Mouse (Mus musculus) MEL (cell line): ENCODE measurements at regions not wholly inside any gene's neighbourhood (a gene's known extent, or its start where the extent isn't known, plus 50 kb on each side); places are given as distances from the start of the nearest gene placed in this dataset.

ENCODE experiments used
- CTCF ChIP-seq, 3 experiments: IDR thresholded peaks in 2 of 3; conservative IDR thresholded peaks in 1 of 3; 2 replicates each; pipeline ENCODE4 v1.5.1; 2011 to 2012; ENCODE audit warnings: low read length in 3 of 3, low read depth in 2 of 3, mild to moderate bottlenecking in 2 of 3, improper control_type of control experiment in 1 of 3, inconsistent platforms in 1 of 3, mixed read lengths in 1 of 3, moderate library complexity in 1 of 3; ENCODE audit not compliant: control insufficient read depth in 1 of 3, insufficient read depth in 1 of 3, poor library complexity in 1 of 3, severe bottlenecking in 1 of 3
- ELF1 ChIP-seq: IDR thresholded peaks from 2 replicates; pipeline ENCODE4 v1.6.1; 2014; ENCODE audit warnings: low read depth, mild to moderate bottlenecking, inconsistent platforms, low read length, improper control_type of control experiment, moderate library complexity
- EP300 ChIP-seq, 2 experiments: IDR thresholded peaks; 2 replicates each; pipeline ENCODE4 v1.6.1; 2011; ENCODE audit warnings: improper control_type of control experiment in 2 of 2, low read length in 2 of 2, low read depth in 1 of 2, mild to moderate bottlenecking in 1 of 2
- GATA1 ChIP-seq: IDR thresholded peaks from 2 replicates; pipeline ENCODE4 v1.6.1; 2011; ENCODE audit warnings: low read depth, low read length, improper control_type of control experiment
- KAT2A ChIP-seq: conservative IDR thresholded peaks from 2 replicates; pipeline ENCODE4 v1.6.1; 2012; ENCODE audit warnings: low read depth, low read length, improper control_type of control experiment, inconsistent platforms
- MAZ ChIP-seq: IDR thresholded peaks from 2 replicates; pipeline ENCODE4 v1.6.1; 2012; ENCODE audit warnings: low read depth, mild to moderate bottlenecking, inconsistent platforms, low read length, improper control_type of control experiment
- POLR2A ChIP-seq, 2 experiments: IDR thresholded peaks; 2 replicates each; pipeline ENCODE4 v1.6.1; 2011 to 2012; ENCODE audit warnings: low read length in 2 of 2, mild to moderate bottlenecking in 2 of 2, control low read depth in 1 of 2, improper control_type of control experiment in 1 of 2, low read depth in 1 of 2, moderate library complexity in 1 of 2; ENCODE audit not compliant: control insufficient read depth in 1 of 2, insufficient read depth in 1 of 2, poor library complexity in 1 of 2
- POLR2AphosphoS5 ChIP-seq: IDR thresholded peaks from 2 replicates; pipeline ENCODE4 v1.6.1; 2012; ENCODE audit warnings: low read depth, borderline replicate concordance, mild to moderate bottlenecking, inconsistent platforms, low read length, moderate library complexity, mixed read lengths
- UBTF ChIP-seq: IDR thresholded peaks from 2 replicates; pipeline ENCODE4 v1.6.1; 2012; ENCODE audit warnings: low read depth, mild to moderate bottlenecking, inconsistent platforms, low read length, improper control_type of control experiment, moderate library complexity, borderline replicate concordance; ENCODE audit not compliant: insufficient read depth
- USF1 ChIP-seq: IDR thresholded peaks from 2 replicates; pipeline ENCODE4 v1.6.1; 2014; ENCODE audit warnings: low read depth, mild to moderate bottlenecking, inconsistent platforms, low read length, improper control_type of control experiment, moderate library complexity

GRCm38 (mm10) chr2:128437698-128438097, 153.3 kb upstream of the Spdye4c start:
- TF ChIP-seq UBTF (no peak), POLR2AphosphoS5 (no peak), POLR2A (IDR thresholded peaks at IDR 0.05; ENCODE audit: control insufficient read depth in 1 of 2, insufficient read depth in 1 of 2, low read depth in 1 of 2, low read length in 2 of 2, poor library complexity in 1 of 2) (no peak), CTCF (IDR thresholded peaks at IDR 0.05 in 2 of 3, conservative IDR thresholded peaks at IDR 0.05 in 1 of 3; ENCODE audit: control insufficient read depth in 1 of 3, insufficient read depth in 1 of 3, low read depth in 2 of 3, low read length in 3 of 3, poor library complexity in 1 of 3, severe bottlenecking in 1 of 3) (no peak), MAZ (no peak), EP300 (IDR thresholded peaks at IDR 0.05; ENCODE audit: low read depth in 1 of 2, low read length in 2 of 2) (no peak), KAT2A (no peak), ELF1 (no peak), USF1 (no peak), GATA1 (no peak)
